In genomic region chr4:141311078-141311477, GRCm38 (mm10) we compare ENCODE assay signal across 9 mouse cellular contexts. TPM values are rescaled to one million over a fixed set of nuclear protein-coding genes. Genes with fewer than 3 reads are reported as not detected.
DNase-seq lines count a peak whose midpoint lies in the region; TF ChIP-seq lines count a peak whose summit lies in the region.
"Had no signal": no experiment of that assay in that cellular context is flagged by ENCODE, and none has a peak within 500 bp of the region (broad histone marks: within the 10 kb centered on the region; RNA-seq: fewer than 3 reads in every experiment).

No protein-coding gene starts in this region.

- no peak overlapping the region for H3K4me3 ChIP-seq in lung, adult 2 months (replicated peaks; ENCODE audit: extremely low read depth, low read depth, low read length)
- H3K4me3 ChIP-seq in brown adipose tissue, adult 24 weeks (ENCODE audit: insufficient read depth, low read depth, low read length) = no peak overlapping the region
- no peak overlapping the region for H3K4me3 ChIP-seq in kidney, adult 2 months (ENCODE audit: insufficient read depth, low read depth, low read length)
- H3K4me3 ChIP-seq in left cerebral cortex, adult 2 months = no peak overlapping the region
- H3K4me3 ChIP-seq: neural tube, embryonic 12.5 days had no signal

- no peak for TF ChIP-seq CTCF in lung, adult 2 months (IDR thresholded peaks at IDR 0.05; ENCODE audit: insufficient read depth, low read length)
- no peak for TF ChIP-seq CTCF in kidney, adult 2 months (conservative IDR thresholded peaks at IDR 0.05; ENCODE audit: insufficient read depth, insufficient read length, low read depth, low read length)
- TF ChIP-seq CTCF in left cerebral cortex, adult 2 months (IDR thresholded peaks at IDR 0.05) = no peak

- intact Hi-C loops in left cerebral cortex, adult 2 months (cut with DNase I) = no loop called here

- H3K4me1 ChIP-seq in lung, adult 2 months (ENCODE audit: control insufficient read depth, insufficient read depth, low read length) = peaks cover 51% of the 10 kb centered on the region
- peaks cover 43% of the 10 kb centered on the region for H3K4me1 ChIP-seq in brown adipose tissue, adult 24 weeks (ENCODE audit: control insufficient read depth, insufficient read depth, insufficient read length, low read length)
- peaks cover 35% of the 10 kb centered on the region for H3K4me1 ChIP-seq in kidney, adult 2 months (ENCODE audit: control insufficient read depth, insufficient read depth, low read length)

- 18% methylated on average over 7 of the region's 7 CpGs for WGBS in lung, adult 2 months
- 39% methylated on average over 7 of the region's 7 CpGs for WGBS in kidney, adult 2 months

- TF ChIP-seq POLR2A in lung, adult 2 months (IDR thresholded peaks at IDR 0.05; ENCODE audit: borderline replicate concordance, extremely low read depth, low read depth, low read length) = no peak
- TF ChIP-seq POLR2A in kidney, adult 2 months (IDR thresholded peaks at IDR 0.05; ENCODE audit: low read depth, low read length) = no peak

- H3K27ac ChIP-seq in brown adipose tissue, adult 24 weeks (replicated peaks; ENCODE audit: low read depth, low read length) = 0 out of 2 replicates have a peak overlapping the region, but pooled peaks have one; percentile 18
- H3K27ac ChIP-seq in kidney, adult 2 months (ENCODE audit: insufficient read depth, low read depth, low read length) = peak overlapping the region; percentile 67
- H3K27ac ChIP-seq in left cerebral cortex, adult 2 months = no peak overlapping the region
- H3K27ac ChIP-seq: neural tube, embryonic 12.5 days had no signal

- peak; percentile 76 to 82 for DNase-seq in lung, adult 18-20 months
- DNase-seq in lung, adult 2 months = no peak
- DNase-seq in kidney, adult 2 months = peak; percentile 86
- peak; percentile 76 for DNase-seq in lung, postnatal 25 days (ENCODE audit: low spot score)
- DNase-seq in layer of hippocampus, adult 9-10 months (ENCODE audit: low spot score) = no peak
- no peak for DNase-seq in left cerebral cortex, adult 2 months (ENCODE audit: extremely low spot score in 1 of 2, low spot score in 2 of 2)
- no peak for DNase-seq in layer of hippocampus, postnatal 10 days (ENCODE audit: low spot score in 2 of 2)

- no peaks in the 10 kb centered on the region for H3K36me3 ChIP-seq in kidney, adult 2 months (ENCODE audit: control insufficient read depth, insufficient read depth, low read length)
- H3K36me3 ChIP-seq: neural tube, embryonic 12.5 days had no signal

- H3K27me3 ChIP-seq in kidney, adult 2 months (replicated peaks; ENCODE audit: control insufficient read depth, insufficient read depth, low read length) = no peaks in the 10 kb centered on the region
- H3K27me3 ChIP-seq: neural tube, embryonic 12.5 days had no signal

RNA-seq across cellular contexts. Expression of gene Epha2, which starts 10.0 kb away (rescaled TPM):
- polyA plus RNA-seq in lung, adult 2 months (2012; rRNA removed) = 54.0 and 68.8 TPM in 2 replicates
- 1.6 and 1.7 TPM in 2 replicates for polyA plus RNA-seq in brown adipose tissue, adult 24 weeks (2012; ENCODE audit: insufficient read depth, insufficient read length, missing spikeins)
- polyA plus RNA-seq in kidney, adult 2 months (2012; rRNA removed) = 8.1 and 9.6 TPM in 2 replicates
- 1 to 10 TPM; 1.3 to 1.9 TPM for total RNA-seq in left cerebral cortex, adult 2 months (2021)
- 1 to 10 TPM; 2.5 to 2.7 TPM for total RNA-seq in layer of hippocampus, postnatal 10 days (2021)

RNA-seq across cellular contexts. Expression of gene Fam131c, which starts 56.9 kb away (rescaled TPM):
- polyA plus RNA-seq in lung, adult 2 months (2012; rRNA removed) = 0.70 and 2.1 TPM in 2 replicates
- 1.3 TPM in 1 of 2 replicates, not detected in the other for polyA plus RNA-seq in brown adipose tissue, adult 24 weeks (2012; ENCODE audit: insufficient read depth, insufficient read length, missing spikeins)
- polyA plus RNA-seq in kidney, adult 2 months (2012; rRNA removed) = 1.8 and 2.0 TPM in 2 replicates
- total RNA-seq in left cerebral cortex, adult 2 months (2021) = 1 to 10 TPM; 3.4 to 4.7 TPM
- total RNA-seq in layer of hippocampus, postnatal 10 days (2021) = 10 to 100 TPM; 10.2 to 10.3 TPM

Comparison
In these comparisons a context has a peak if more than half of its experiments do, and no peak if none do; other contexts are left out.
1. DNase-seq: peak in lung, adult 18-20 months (2 of 2), kidney, adult 2 months (single experiment) and lung, postnatal 25 days (single experiment); none in lung, adult 2 months (single experiment), layer of hippocampus, adult 9-10 months (single experiment), left cerebral cortex, adult 2 months (0 of 2) and layer of hippocampus, postnatal 10 days (0 of 2).